Mouse (Mus musculus) kidney, adult 2 months (tissue): ENCODE data around the gene Kif1bp. TPM values are rescaled to one million over a fixed set of nuclear protein-coding genes. Genes with fewer than 3 reads are reported as not detected.

Experiments used
- DNase-seq: peaks from one replicate; pipeline ENCODE4 v3.0.0; 2021
- H3K27ac ChIP-seq: fragments of 200-500 bp; 2 replicates; pipeline ENCODE4 v1.5.1; 2012; ENCODE audit warnings: low read depth, low read length, control low read depth, inconsistent platforms; ENCODE audit not compliant: insufficient read depth
- H3K27me3 ChIP-seq: fragments of 200-500 bp; replicated peaks from 2 replicates; pipeline ENCODE4 v1.6.1; 2012; ENCODE audit warnings: mild to moderate bottlenecking, moderate library complexity, low read length, inconsistent platforms; ENCODE audit not compliant: control insufficient read depth, insufficient read depth
- H3K36me3 ChIP-seq: fragments of 200-500 bp; 2 replicates; pipeline ENCODE4 v1.6.1; 2012; ENCODE audit warnings: mild to moderate bottlenecking, moderate library complexity, low read length, inconsistent platforms; ENCODE audit not compliant: control insufficient read depth, insufficient read depth
- H3K4me1 ChIP-seq: fragments of 200-500 bp; 2 replicates; pipeline ENCODE4 v1.6.1; 2011; ENCODE audit warnings: low read length; ENCODE audit not compliant: control insufficient read depth, insufficient read depth
- H3K4me3 ChIP-seq: fragments of 200-500 bp; 2 replicates; pipeline ENCODE4 v1.5.1; 2011; ENCODE audit warnings: mild to moderate bottlenecking, low read depth, low read length, control low read depth; ENCODE audit not compliant: insufficient read depth
- CTCF ChIP-seq: fragments of 200-500 bp; conservative IDR thresholded peaks from 2 replicates; pipeline ENCODE4 v1.5.1; 2011; ENCODE audit warnings: low read depth, mild to moderate bottlenecking, control low read depth, low read length, moderate library complexity, mixed read lengths; ENCODE audit not compliant: insufficient read depth, insufficient read length
- POLR2A ChIP-seq: fragments of 200-500 bp; IDR thresholded peaks from one replicate; pipeline ENCODE4 v1.6.1; 2011; ENCODE audit warnings: low read depth, low read length, control low read depth
- WGBS: fragments of 180-500 bp; shearing (Covaris S2); methylation state at CpG from one replicate; pipeline ENCODE4 v1.1.7; 2018; 5-methylcytosine and 5-hydroxymethylcytosine counted together
- polyA plus RNA-seq: library from polyadenylated mRNA; depleted of rRNA; stranded (reverse); fragments of >200 nt; gene quantifications from 2 replicates; pipeline ENCODE4 v1.2.3, GENCODE M21; 2012

The Kif1bp gene
- polyA plus RNA-seq, 1 experiment, result 31.0 TPM

GRCm38 (mm10) chr10:62543399-62543808 lies 34.9 kb downstream of the Kif1bp start:
- peak; percentile 39 for DNase-seq
- Histone ChIP-seq H3K4me3 (no peak overlapping the region), H3K36me3 (no peaks in the 10 kb centered on the region), H3K4me1 (peaks cover 4% of the 10 kb centered on the region; the same call in 1 of the 2 replicates), H3K27ac (no peak overlapping the region; the same call in 1 of the 2 replicates), H3K27me3 (no peaks in the 10 kb centered on the region)
- 79% methylated on average over 12 of the region's 12 CpGs for WGBS
- TF ChIP-seq CTCF (no peak), POLR2A (no peak)

- H3K27me3 ChIP-seq, result no peaks in the 10 kb centered on the region
- WGBS, result 92% methylated on average over 8 of the region's 8 CpGs
- peaks cover 4% of the 10 kb centered on the region; the same call in 1 of the 2 replicates for H3K4me1 ChIP-seq
- no peak for DNase-seq
- no peaks in the 10 kb centered on the region for H3K36me3 ChIP-seq
- no peak overlapping the region for H3K4me3 ChIP-seq
- no peak overlapping the region; the same call in 1 of the 2 replicates for H3K27ac ChIP-seq
- no peak for TF ChIP-seq POLR2A
Measured at GRCm38 (mm10) chr10:62542928-62543327, 35.3 kb downstream of the Kif1bp start.

- Histone ChIP-seq H3K27ac (no peak overlapping the region), H3K4me1 (peaks cover 4% of the 10 kb centered on the region; the same call in 1 of the 2 replicates), H3K4me3 (no peak overlapping the region), H3K36me3 (no peaks in the 10 kb centered on the region), H3K27me3 (no peaks in the 10 kb centered on the region)
- TF ChIP-seq POLR2A, result no peak
- 90% methylated on average over 9 of the region's 12 CpGs for WGBS
- no peak for DNase-seq
Measured at GRCm38 (mm10) chr10:62542507-62542906, 35.8 kb downstream of the Kif1bp start.

- no peaks in the 10 kb centered on the region for H3K36me3 ChIP-seq
- H3K4me1 ChIP-seq, result no peaks in the 10 kb centered on the region; the same call in 1 of the 2 replicates
- no peak overlapping the region for H3K4me3 ChIP-seq
- no peak for DNase-seq
- H3K27me3 ChIP-seq, result no peaks in the 10 kb centered on the region
- 96% methylated on average over 12 of the region's 12 CpGs for WGBS
- no peak overlapping the region for H3K27ac ChIP-seq
- TF ChIP-seq CTCF (no peak), POLR2A (no peak)
Measured at GRCm38 (mm10) chr10:62541499-62541898, 36.8 kb downstream of the Kif1bp start.

DNA sequence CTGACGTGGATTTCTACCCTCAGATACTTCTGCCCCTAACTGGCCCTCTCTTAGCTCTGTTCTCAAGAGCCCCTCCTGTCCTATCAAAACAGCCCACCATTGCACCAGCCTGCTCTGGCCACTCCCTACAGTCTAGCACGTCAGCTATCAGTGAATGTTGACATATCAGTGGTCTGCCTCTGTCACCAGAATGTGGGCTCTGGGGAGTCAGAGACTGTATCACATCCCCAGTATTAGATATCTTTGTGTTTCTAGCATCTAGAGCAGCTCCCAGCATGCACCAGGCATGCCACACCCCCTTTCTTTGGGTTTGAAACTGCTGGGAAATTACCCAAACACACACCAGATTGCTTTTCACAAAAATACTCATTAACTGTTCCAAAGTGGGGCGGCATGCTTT lies 37.5 kb downstream of the Kif1bp start:
- 75% methylated on average over 3 of the region's 3 CpGs for WGBS
- H3K4me3 ChIP-seq, result no peak overlapping the region
- DNase-seq, result no peak
- TF ChIP-seq CTCF (no peak), POLR2A (no peak)
- H3K36me3 ChIP-seq, result no peaks in the 10 kb centered on the region
- H3K27me3 ChIP-seq, result no peaks in the 10 kb centered on the region
- no peak overlapping the region for H3K27ac ChIP-seq
- H3K4me1 ChIP-seq, result no peaks in the 10 kb centered on the region

DNA sequence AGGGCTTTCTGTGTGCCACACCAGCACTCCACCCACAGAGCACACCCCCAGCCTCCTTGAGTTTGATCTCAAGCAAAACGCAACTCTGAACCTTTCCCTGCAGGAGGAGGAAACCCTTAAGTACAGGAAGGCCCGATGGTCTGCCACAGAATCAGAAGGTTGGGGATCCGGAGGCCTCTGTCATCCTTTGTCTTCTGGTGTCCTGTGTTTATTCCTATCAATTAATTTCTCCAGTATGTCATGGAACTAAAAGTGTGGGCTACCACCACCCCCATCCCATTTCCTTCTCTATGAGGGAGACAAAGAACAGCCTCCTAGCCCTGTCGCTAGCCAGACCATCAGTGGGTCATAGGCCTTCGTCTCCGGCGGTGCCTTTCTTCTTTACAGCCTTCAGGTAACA lies 43.7 kb downstream of the Kif1bp start:
- no peak overlapping the region for H3K27ac ChIP-seq
- 77% methylated on average over 7 of the region's 7 CpGs for WGBS

DNA sequence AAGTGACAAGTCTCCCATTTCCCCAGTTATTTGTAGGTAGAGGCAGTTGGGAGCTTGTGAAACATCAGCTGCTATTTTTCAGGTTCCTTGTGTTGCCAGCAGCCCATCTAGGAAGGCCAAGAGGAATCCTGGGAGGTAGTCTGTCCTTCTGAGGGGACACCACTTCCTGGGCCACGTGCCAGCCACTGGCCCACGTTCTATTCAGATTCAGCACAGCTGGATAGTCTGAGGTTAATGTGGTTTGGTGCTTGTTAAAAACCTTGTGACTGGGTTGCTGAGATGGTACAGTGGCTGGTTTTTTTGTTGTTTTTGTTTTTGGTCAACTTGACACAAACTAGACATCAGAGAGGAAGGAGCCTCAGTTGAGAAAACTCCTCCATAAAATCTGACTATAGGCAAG lies 45.4 kb downstream of the Kif1bp start:
- H3K27ac ChIP-seq, result no peak overlapping the region
- H3K4me1 ChIP-seq, result no peaks in the 10 kb centered on the region
- no peaks in the 10 kb centered on the region for H3K27me3 ChIP-seq
- no peak for DNase-seq
- H3K36me3 ChIP-seq, result no peaks in the 10 kb centered on the region
- no peak overlapping the region for H3K4me3 ChIP-seq
- no peak for TF ChIP-seq CTCF
- WGBS, result 36% methylated on average over 2 of the region's 2 CpGs

More for the DNA sequence above, 43.7 kb downstream of the Kif1bp start:
- Histone ChIP-seq H3K36me3 (no peaks in the 10 kb centered on the region), H3K4me3 (no peak overlapping the region), H3K4me1 (no peaks in the 10 kb centered on the region), H3K27me3 (no peaks in the 10 kb centered on the region)
- no peak for TF ChIP-seq CTCF
- TF ChIP-seq POLR2A, result no peak
- DNase-seq, result no peak

- 59% methylated on average over 9 of the region's 9 CpGs for WGBS
- no peak overlapping the region for H3K4me3 ChIP-seq
- no peaks in the 10 kb centered on the region for H3K27me3 ChIP-seq
- DNase-seq, result peak; percentile 90
- no peaks in the 10 kb centered on the region for H3K36me3 ChIP-seq
- H3K27ac ChIP-seq, result peak overlapping the region; percentile 6; the same call in 1 of the 2 replicates
- H3K4me1 ChIP-seq, result no peaks in the 10 kb centered on the region
- TF ChIP-seq POLR2A (no peak), CTCF (no peak)
Measured at GRCm38 (mm10) chr10:62530183-62530582, 48.1 kb downstream of the Kif1bp start.
